Mouse (Mus musculus): ENCODE data around the gene Mrpl33. TPM values are rescaled to one million over a fixed set of nuclear protein-coding genes. Genes with fewer than 3 reads are reported as not detected.

Mrpl33 gene
- polyA plus RNA-seq, 1 experiment from 2014 or later: 246 TPM

GRCm38 (mm10) chr5:31669984-31670383, 73.2 kb downstream of the Mrpl33 start:
- no peak for DNase-seq (ENCODE audit: low spot score)
- no peaks in the 10 kb centered on the region for H3K27me3 ChIP-seq (ENCODE audit: control insufficient read depth, insufficient read depth, low read length)
- no peak overlapping the region for H3K4me2 ChIP-seq (ENCODE audit: low read depth, low read length)
- 78% methylated on average over 5 of the region's 5 CpGs for WGBS
- ATAC-seq (replicated peaks; ENCODE audit: insufficient number of reproducible peaks, low FRiP score, low TSS enrichment, low read depth): no peak
- H3K27ac ChIP-seq (replicated peaks; ENCODE audit: low read depth, low read length): no peak overlapping the region
- H3K36me3 ChIP-seq (replicated peaks; ENCODE audit: control insufficient read depth, insufficient read depth, low read depth, low read length): no peaks in the 10 kb centered on the region
- H3K4me3 ChIP-seq (ENCODE audit: low read depth, low read length): no peak overlapping the region
- H3K4me1 ChIP-seq (ENCODE audit: control insufficient read depth, insufficient read depth, low read length): no peaks in the 10 kb centered on the region
- H3K9me3 ChIP-seq (replicated peaks; ENCODE audit: control insufficient read depth, low read length): no peaks in the 10 kb centered on the region
- no peak overlapping the region for H3K9ac ChIP-seq (replicated peaks; ENCODE audit: low read length)

GRCm38 (mm10) chr5:31671137-31671536, 74.4 kb downstream of the Mrpl33 start:
- Histone ChIP-seq H3K36me3 (replicated peaks; ENCODE audit: control insufficient read depth, insufficient read depth, low read depth, low read length) (no peaks in the 10 kb centered on the region), H3K4me2 (ENCODE audit: low read depth, low read length) (no peak overlapping the region), H3K4me3 (ENCODE audit: low read depth, low read length) (no peak overlapping the region), H3K27ac (replicated peaks; ENCODE audit: low read depth, low read length) (no peak overlapping the region), H3K9ac (replicated peaks; ENCODE audit: low read length) (no peak overlapping the region), H3K27me3 (ENCODE audit: control insufficient read depth, insufficient read depth, low read length) (no peaks in the 10 kb centered on the region), H3K9me3 (replicated peaks; ENCODE audit: control insufficient read depth, low read length) (no peaks in the 10 kb centered on the region), H3K4me1 (ENCODE audit: control insufficient read depth, insufficient read depth, low read length) (no peaks in the 10 kb centered on the region)
- no peak for DNase-seq (ENCODE audit: low spot score)
- WGBS: 65% methylated on average over 2 of the region's 2 CpGs
- no peak for ATAC-seq (replicated peaks; ENCODE audit: insufficient number of reproducible peaks, low FRiP score, low TSS enrichment, low read depth)

GRCm38 (mm10) chr5:31673431-31673830, 76.7 kb downstream of the Mrpl33 start:
- WGBS: 80% methylated on average over 2 of the region's 2 CpGs
- Histone ChIP-seq H3K9ac (replicated peaks; ENCODE audit: low read length) (no peak overlapping the region), H3K4me3 (ENCODE audit: low read depth, low read length) (no peak overlapping the region), H3K4me2 (ENCODE audit: low read depth, low read length) (no peak overlapping the region), H3K9me3 (replicated peaks; ENCODE audit: control insufficient read depth, low read length) (no peaks in the 10 kb centered on the region), H3K36me3 (replicated peaks; ENCODE audit: control insufficient read depth, insufficient read depth, low read depth, low read length) (no peaks in the 10 kb centered on the region), H3K27ac (replicated peaks; ENCODE audit: low read depth, low read length) (no peak overlapping the region), H3K27me3 (ENCODE audit: control insufficient read depth, insufficient read depth, low read length) (no peaks in the 10 kb centered on the region), H3K4me1 (ENCODE audit: control insufficient read depth, insufficient read depth, low read length) (no peaks in the 10 kb centered on the region)
- ATAC-seq (replicated peaks; ENCODE audit: insufficient number of reproducible peaks, low FRiP score, low TSS enrichment, low read depth): no peak
- no peak for DNase-seq (ENCODE audit: low spot score)

- Histone ChIP-seq H3K36me3 (replicated peaks; ENCODE audit: control insufficient read depth, insufficient read depth, low read depth, low read length) (no peaks in the 10 kb centered on the region), H3K4me3 (ENCODE audit: low read depth, low read length) (no peak overlapping the region), H3K4me1 (ENCODE audit: control insufficient read depth, insufficient read depth, low read length) (no peaks in the 10 kb centered on the region), H3K9me3 (replicated peaks; ENCODE audit: control insufficient read depth, low read length) (no peaks in the 10 kb centered on the region), H3K4me2 (ENCODE audit: low read depth, low read length) (no peak overlapping the region), H3K9ac (replicated peaks; ENCODE audit: low read length) (no peak overlapping the region), H3K27ac (replicated peaks; ENCODE audit: low read depth, low read length) (no peak overlapping the region), H3K27me3 (ENCODE audit: control insufficient read depth, insufficient read depth, low read length) (no peaks in the 10 kb centered on the region)
- 88% methylated on average over 1 of the region's 1 CpGs for WGBS
- DNase-seq (ENCODE audit: low spot score) (no peak), ATAC-seq (replicated peaks; ENCODE audit: insufficient number of reproducible peaks, low FRiP score, low TSS enrichment, low read depth) (no peak)
Observed at GRCm38 (mm10) chr5:31678000-31678399, 81.3 kb downstream of the Mrpl33 start.

GRCm38 (mm10) chr5:31680183-31680582, 83.4 kb downstream of the Mrpl33 start:
- Histone ChIP-seq H3K36me3 (replicated peaks; ENCODE audit: control insufficient read depth, insufficient read depth, low read depth, low read length) (no peaks in the 10 kb centered on the region), H3K4me3 (ENCODE audit: low read depth, low read length) (no peak overlapping the region), H3K4me2 (ENCODE audit: low read depth, low read length) (no peak overlapping the region), H3K4me1 (ENCODE audit: control insufficient read depth, insufficient read depth, low read length) (no peaks in the 10 kb centered on the region), H3K27ac (replicated peaks; ENCODE audit: low read depth, low read length) (no peak overlapping the region), H3K9ac (replicated peaks; ENCODE audit: low read length) (no peak overlapping the region), H3K27me3 (ENCODE audit: control insufficient read depth, insufficient read depth, low read length) (no peaks in the 10 kb centered on the region), H3K9me3 (replicated peaks; ENCODE audit: control insufficient read depth, low read length) (no peaks in the 10 kb centered on the region)
- WGBS: 77% methylated on average over 4 of the region's 4 CpGs
- no peak for ATAC-seq (replicated peaks; ENCODE audit: insufficient number of reproducible peaks, low FRiP score, low TSS enrichment, low read depth)
- DNase-seq (ENCODE audit: low spot score): no peak

GRCm38 (mm10) chr5:31682305-31682704, 85.6 kb downstream of the Mrpl33 start:
- WGBS: 86% methylated on average over 1 of the region's 1 CpGs
- Histone ChIP-seq H3K36me3 (replicated peaks; ENCODE audit: control insufficient read depth, insufficient read depth, low read depth, low read length) (no peaks in the 10 kb centered on the region), H3K4me2 (ENCODE audit: low read depth, low read length) (no peak overlapping the region), H3K4me1 (ENCODE audit: control insufficient read depth, insufficient read depth, low read length) (no peaks in the 10 kb centered on the region), H3K27me3 (ENCODE audit: control insufficient read depth, insufficient read depth, low read length) (no peaks in the 10 kb centered on the region), H3K9ac (replicated peaks; ENCODE audit: low read length) (no peak overlapping the region), H3K4me3 (ENCODE audit: low read depth, low read length) (no peak overlapping the region), H3K27ac (replicated peaks; ENCODE audit: low read depth, low read length) (no peak overlapping the region), H3K9me3 (replicated peaks; ENCODE audit: control insufficient read depth, low read length) (no peaks in the 10 kb centered on the region)
- DNase-seq (ENCODE audit: low spot score) (no peak), ATAC-seq (replicated peaks; ENCODE audit: insufficient number of reproducible peaks, low FRiP score, low TSS enrichment, low read depth) (no peak)

DNA sequence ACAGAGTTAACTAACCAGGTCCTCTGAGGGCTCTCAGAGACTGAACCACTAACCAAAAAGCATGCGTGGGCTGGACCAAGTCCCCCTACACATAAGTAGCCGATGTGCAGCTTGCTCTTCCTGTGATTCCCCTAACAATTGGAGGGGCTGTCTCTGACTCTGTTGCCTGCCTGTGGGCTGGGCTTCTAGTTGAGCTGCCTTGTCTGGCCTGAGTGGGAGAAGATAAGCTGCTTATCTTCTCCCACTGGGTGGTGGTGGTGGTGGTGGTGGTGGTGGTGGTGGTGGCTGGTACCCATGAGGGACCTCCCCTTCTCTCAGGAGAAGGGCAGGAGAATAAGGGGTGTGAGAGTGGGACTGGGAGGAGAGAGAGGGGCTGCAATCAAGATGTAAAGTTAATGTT, 89.3 kb downstream of the Mrpl33 start:
- H3K9ac ChIP-seq (replicated peaks; ENCODE audit: low read length): no peak overlapping the region
- no peaks in the 10 kb centered on the region for H3K9me3 ChIP-seq (replicated peaks; ENCODE audit: control insufficient read depth, low read length)
- H3K27me3 ChIP-seq (ENCODE audit: control insufficient read depth, insufficient read depth, low read length): no peaks in the 10 kb centered on the region
- no peaks in the 10 kb centered on the region for H3K36me3 ChIP-seq (replicated peaks; ENCODE audit: control insufficient read depth, insufficient read depth, low read depth, low read length)
- ATAC-seq (replicated peaks; ENCODE audit: insufficient number of reproducible peaks, low FRiP score, low TSS enrichment, low read depth) (no peak), DNase-seq (ENCODE audit: low spot score) (no peak)
- WGBS: 55% methylated on average over 2 of the region's 2 CpGs
- H3K4me1 ChIP-seq (ENCODE audit: control insufficient read depth, insufficient read depth, low read length): no peaks in the 10 kb centered on the region
- H3K4me3 ChIP-seq (ENCODE audit: low read depth, low read length): no peak overlapping the region
- H3K27ac ChIP-seq (replicated peaks; ENCODE audit: low read depth, low read length): no peak overlapping the region
- H3K4me2 ChIP-seq (ENCODE audit: low read depth, low read length): no peak overlapping the region

- Histone ChIP-seq H3K27me3 (ENCODE audit: control insufficient read depth, insufficient read depth, low read length) (no peaks in the 10 kb centered on the region), H3K27ac (replicated peaks; ENCODE audit: low read depth, low read length) (no peak overlapping the region), H3K36me3 (replicated peaks; ENCODE audit: control insufficient read depth, insufficient read depth, low read depth, low read length) (no peaks in the 10 kb centered on the region), H3K4me2 (ENCODE audit: low read depth, low read length) (no peak overlapping the region), H3K4me1 (ENCODE audit: control insufficient read depth, insufficient read depth, low read length) (no peaks in the 10 kb centered on the region), H3K9me3 (replicated peaks; ENCODE audit: control insufficient read depth, low read length) (no peaks in the 10 kb centered on the region), H3K9ac (replicated peaks; ENCODE audit: low read length) (no peak overlapping the region), H3K4me3 (ENCODE audit: low read depth, low read length) (no peak overlapping the region)
- 88% methylated on average over 3 of the region's 3 CpGs for WGBS
- ATAC-seq (replicated peaks; ENCODE audit: insufficient number of reproducible peaks, low FRiP score, low TSS enrichment, low read depth) (no peak), DNase-seq (ENCODE audit: low spot score) (no peak)
Observed at GRCm38 (mm10) chr5:31687972-31688371, 91.2 kb downstream of the Mrpl33 start.
